Mouse (Mus musculus): Measurements from ENCODE around the gene Cenpx.

The Cenpx gene

DNA sequence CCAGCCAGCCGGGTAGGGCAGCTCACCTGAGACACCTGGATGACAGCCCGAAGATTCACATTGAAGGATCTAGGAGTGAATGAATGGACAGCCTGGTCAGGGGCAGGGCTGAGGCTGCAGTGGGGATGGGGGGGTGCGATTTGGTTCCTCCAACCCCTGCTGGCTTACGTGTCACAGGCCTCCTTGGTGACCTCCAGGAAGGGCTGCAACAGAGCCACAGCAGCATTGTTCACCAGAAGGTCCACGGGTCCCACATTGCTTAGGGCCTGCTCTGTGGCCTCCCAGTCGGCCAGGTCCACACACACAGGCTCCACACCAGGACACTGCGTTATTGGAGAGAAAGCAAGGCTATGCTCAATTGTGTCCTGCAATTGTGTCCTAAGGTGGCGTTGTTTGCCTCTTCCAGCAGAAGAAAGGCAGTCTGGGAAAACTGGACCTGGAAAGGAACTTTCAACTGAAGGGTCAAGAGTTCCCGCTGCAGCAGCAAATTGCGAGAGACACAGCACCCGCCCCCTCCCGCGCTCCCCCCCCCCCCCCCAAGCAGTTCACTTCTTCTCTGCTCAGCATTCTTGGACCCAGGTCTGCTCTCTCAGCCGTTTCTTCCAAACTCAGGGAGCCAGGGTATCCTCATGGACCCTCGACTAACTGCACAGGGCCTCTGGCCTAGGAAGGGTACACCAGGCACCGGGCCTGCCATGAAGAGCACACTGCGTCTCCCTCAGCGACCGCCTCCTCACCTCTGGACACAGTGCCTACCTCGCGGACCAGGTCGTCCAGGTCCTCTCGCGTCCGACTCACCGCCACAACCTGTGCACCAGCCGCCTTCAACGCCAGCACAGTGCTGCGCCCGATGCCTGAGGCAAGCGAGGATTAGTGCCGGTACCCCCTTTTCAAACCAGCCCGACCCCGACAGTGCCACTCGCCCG is 13.0 kb upstream of the Cenpx start:
- DNase-seq (ENCODE audit: low read depth, low spot score), result peak; percentile 36

DNA sequence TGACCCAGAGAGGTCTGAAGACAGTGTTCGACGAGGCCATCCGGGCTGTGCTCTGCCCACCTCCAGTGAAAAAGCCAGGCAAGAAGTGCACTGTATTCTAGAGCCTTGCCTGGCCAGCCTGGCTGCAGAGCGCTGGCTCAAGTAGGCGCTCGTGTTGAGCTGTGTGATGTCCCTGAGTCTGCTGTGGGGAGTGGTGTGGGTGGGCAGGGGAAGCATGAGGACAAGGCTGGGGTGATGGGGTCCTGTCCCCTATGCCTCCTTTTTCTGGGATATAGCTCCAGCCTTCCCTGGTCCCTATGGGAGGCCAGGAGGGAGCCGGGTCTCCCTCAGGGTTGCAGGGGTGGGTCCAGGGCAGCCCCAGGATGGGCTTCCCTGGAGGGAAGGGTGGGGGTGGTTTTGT is 10.0 kb upstream of the Cenpx start:
- DNase-seq (ENCODE audit: low read depth, low spot score), result no peak

DNA sequence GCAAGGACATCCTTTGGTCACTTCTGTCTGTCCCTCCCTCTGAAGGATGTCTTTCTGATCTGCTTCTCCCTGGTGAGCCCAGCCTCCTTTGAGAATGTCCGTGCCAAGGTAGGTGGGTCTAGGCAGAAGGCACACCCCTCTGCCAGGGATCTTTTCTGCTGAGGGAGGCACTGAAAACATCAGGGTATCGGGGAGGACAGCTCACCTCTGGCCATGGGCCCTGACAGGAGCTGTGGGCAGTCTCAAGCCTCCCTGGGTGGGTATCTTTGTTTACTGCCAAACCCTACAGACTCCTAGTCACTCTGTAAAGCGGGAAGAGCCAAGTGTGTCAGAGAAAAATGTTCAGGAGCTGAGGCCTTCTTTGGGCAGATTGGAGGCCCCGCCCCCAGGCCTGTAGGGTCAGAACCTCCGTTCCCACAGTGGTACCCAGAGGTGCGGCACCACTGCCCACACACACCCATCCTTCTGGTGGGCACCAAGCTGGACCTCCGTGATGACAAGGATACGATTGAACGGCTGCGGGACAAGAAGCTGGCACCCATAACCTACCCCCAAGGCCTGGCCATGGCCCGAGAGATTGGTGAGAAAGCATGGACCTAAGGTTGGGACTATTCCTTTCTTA is 9.3 kb upstream of the Cenpx start:
- DNase-seq (ENCODE audit: low read depth, low spot score), result no peak

DNA sequence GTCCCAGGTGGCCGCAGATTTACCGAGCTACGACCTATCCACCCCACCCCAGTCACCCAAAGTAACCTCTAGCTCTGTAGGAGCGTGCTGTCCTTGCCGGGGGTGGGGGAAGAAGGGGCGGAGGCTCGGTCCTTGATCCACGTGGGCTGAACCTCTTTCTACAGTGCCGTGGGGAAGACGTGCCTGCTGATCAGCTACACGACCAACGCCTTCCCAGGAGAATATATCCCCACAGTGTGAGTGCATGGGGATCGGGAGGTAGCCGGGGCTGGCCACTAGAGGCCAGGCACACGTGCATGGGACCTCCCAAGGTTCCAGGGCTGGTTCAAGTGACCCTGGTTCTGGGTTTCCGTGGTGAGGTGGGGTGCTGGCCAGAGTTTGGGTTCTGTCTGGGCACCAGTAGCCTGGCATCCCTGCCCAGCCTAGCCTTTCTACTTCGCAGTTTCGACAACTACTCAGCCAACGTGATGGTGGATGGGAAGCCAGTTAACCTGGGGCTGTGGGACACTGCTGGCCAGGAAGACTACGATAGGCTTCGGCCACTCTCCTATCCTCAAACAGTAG is 8.6 kb upstream of the Cenpx start:
- DNase-seq (ENCODE audit: low read depth, low spot score), result no peak

DNA sequence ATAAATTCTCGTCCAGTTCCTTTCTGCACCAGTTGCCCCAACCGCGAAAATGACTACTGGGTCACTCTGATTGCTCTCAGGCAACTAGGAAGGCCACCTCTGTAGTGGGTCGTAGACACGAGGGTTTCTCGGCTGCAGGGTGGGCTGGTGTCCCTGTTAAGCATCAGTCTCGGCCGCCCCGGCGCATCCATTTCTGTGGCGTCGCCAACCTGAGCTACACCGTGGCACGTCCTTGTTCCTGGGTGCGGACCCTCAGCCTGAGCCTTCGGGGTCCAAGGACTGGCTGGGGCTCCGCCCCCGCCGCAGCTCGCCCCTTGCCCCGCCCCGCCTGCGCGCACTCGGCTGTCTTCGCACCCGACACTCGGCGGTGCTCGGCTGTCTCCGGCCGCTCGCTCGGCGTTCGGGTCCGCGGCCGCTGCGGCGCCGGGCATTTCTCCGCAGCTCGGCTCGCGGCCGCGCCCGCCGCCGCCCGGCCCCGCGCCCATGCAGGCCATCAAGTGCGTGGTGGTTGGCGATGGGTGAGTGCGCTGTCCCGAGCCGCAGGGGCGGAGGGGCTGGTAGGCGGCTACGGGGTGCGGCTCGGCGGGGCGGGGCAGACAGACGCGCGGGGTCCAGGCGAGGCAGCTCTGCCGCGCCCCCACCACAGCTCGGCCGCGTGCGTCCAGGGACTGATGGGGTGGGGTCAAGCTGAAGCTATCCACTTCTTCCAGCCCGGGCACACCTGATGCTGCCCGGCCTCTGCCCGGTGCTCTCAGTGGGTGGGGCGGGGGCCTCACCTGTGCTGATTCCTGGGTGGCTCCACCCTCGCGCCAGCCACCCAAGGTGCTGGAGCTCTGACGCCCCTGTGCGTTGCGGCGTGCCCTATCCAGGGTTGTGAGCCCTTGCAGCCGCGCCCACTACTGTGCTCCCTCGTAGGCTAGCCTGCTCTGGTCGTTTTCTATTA is 7.9 kb upstream of the Cenpx start, which contains the start of gene Rac3:
Rac3 (plus strand) TSS at position 347 of the 943 bp plus-strand sequence.
- peak; percentile 79 for DNase-seq (ENCODE audit: low read depth, low spot score)

DNA sequence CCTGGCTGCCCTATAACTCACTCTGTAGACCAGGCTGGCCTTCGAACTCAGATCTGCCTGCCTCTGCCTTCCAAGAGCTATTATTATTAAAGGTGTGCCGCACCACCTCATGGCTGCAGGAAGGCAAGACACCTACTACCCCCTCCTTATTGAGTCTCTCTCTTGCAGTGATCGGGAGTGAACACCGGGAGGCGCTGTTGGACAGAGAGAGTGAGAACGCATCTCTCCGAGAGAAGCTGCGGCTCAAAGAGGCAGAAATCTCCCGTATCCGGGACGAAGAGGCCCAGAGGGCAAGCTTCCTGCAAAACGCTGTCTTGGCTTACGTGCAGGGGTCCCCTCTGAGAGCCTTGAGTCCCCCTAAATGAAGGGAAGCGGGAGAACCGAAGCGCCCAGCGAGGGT is 6.9 kb upstream of the Cenpx start:
- peak; percentile 95 for DNase-seq (ENCODE audit: low read depth, low spot score)

DNA sequence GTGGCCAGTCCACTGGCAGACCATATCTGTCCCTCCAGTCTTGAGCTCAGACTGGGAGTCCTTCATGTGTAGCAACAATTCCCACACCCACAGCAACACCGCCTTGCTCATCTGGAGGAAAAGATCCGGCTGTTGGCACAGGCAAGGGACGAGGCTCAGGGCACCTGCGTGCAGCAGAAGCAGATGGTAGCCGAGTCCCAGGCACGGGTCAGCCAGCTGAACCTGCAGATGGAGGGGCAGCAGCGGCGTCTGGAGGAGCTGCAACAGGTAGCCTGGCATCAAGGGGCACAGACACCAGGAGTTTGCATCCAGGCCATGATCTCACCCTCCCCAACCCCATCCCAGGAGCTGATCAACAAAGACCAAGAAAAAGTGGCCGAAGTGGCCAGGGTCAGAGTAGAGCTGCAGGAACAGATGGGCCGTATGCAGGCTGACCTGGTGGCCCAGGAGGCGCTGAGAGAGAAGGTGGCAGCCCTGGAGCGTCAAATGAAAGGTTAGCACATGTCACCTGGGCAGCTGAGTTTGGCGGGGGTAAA is 6.4 kb upstream of the Cenpx start:
- DNase-seq (ENCODE audit: low read depth, low spot score), result no peak

DNA sequence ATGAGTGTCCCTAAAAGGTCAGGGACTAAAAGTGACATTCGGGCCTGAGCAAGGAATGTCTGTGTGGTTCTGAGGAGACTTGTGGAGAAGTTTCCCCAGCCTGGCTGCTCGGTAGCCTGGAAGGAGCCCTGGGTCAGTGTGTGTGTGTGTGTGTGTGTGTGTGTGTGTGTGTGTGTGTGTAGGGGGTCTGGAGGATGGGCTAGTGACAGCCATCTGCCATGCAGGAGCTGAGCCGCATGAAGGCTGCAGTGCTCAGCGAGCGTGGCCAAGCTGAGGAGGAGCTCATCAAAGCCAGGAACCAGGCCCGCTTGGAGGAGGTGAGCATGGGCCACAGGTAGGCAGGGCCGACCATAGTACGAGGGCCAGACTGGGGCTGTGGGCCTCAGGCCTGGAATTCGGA is 5.7 kb upstream of the Cenpx start:
- DNase-seq (ENCODE audit: low read depth, low spot score), result no peak

DNA sequence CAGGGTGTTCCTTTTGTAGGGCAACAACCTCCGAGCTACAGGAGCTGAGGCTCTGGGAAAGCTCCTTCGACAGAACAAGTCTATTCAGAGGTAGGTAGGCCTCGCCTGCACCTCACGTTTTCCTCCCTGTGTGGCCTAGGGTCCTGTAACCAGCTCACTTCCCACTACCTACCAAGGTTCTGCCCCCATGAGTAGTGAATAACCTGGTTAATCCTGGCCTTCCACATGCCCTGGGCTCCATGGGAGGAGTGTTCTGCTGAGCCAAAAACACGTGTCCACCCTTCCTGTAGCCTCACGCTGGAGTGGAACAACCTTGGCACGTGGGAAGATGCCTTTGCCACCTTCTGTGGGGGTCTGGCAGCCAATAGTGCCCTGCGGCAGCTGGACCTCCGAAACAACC is 1.6 kb upstream of the Cenpx start:
- DNase-seq (ENCODE audit: low read depth, low spot score), result no peak

DNA sequence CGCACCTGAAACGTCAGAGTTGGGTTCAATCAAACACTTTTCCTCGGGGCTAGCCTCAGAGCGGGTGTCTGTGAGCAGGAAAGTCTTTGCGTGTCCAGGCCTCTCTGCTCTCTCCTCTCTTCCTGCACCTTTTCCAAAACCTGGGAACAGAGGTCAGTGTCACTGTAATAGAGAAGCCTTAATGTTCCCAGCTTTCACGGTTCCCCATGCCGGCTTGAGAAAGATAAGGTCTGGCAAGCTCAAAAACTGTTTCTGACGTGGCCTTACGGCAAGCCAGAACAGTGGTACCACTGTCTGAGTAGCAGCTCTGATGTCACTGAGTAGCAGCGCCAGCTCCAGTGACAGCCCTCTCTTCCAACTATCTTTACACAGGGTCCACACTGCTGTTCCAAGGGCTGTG is 1.0 kb upstream of the Cenpx start:
- no peak for DNase-seq (ENCODE audit: low read depth, low spot score)

DNA sequence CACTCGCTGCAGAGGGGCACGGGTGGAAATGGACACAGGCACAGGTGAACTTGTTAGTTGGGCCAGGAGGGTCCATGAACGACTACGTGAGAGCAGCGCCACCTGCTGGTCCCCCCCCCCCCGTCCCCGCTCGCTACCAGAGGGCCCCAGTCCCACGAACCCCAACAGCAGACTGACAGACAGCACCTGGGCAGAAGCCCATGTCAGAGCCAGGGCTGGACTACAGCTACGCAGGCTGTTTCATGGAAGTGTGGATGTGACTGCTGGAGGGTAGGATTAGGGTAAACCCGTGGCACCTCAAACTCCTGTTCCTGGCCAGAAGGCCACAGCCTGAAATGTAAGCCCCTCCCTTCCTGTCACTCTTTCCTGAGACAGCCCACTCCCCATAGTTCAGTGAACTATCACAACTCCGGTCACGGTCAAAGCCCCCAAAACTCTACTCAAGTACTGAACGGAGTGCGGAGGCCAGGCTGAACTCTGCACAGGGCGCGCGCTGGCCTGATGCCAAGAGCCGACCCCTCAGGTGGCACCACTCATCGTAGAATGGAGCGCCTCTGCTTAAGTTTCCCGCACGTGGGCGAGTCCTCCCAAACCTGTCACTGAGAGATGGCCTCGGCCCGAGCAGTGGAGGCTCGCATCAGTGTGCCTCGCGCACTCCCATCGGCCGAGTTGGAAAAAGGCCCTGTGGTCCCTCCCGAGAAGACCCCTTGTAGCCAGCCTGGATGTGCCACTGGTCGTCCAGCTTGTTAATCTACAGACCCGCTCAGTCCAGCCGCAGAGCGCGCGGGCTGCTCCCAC is 568 bp downstream of the Cenpx start:
- DNase-seq (ENCODE audit: low read depth, low spot score), result peak; percentile 71

DNA sequence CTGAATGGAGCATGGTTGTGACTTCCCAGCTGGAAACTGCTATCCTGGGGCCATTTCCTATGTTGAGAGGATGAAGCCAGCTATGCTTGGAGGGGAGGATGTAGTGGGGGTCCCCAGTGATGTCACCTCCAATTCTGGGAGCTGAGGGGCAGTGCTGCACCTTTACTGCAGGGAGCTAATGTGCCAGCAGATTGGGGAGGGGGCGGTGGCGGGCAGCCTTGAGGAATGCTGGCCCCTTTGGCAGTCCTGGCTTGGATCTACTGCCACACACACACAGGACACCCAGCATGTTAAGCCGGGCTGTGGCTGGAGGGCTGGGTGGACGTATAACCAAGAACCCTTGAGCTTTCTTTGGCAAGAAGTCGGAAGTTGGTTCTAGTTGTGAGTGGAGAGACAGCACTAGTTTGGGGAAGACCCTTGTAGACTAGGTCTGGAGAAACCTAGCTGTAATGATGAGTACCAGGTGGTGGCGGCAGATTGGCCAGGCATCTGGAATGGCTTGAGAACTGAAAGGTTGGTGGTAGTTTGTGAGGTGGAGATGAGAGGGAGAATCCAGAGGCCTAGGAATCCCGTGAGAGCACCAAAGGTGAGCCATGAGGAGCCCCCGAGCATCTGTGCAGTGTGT is 1.4 kb downstream of the Cenpx start:
- no peak for DNase-seq (ENCODE audit: low read depth, low spot score)

DNA sequence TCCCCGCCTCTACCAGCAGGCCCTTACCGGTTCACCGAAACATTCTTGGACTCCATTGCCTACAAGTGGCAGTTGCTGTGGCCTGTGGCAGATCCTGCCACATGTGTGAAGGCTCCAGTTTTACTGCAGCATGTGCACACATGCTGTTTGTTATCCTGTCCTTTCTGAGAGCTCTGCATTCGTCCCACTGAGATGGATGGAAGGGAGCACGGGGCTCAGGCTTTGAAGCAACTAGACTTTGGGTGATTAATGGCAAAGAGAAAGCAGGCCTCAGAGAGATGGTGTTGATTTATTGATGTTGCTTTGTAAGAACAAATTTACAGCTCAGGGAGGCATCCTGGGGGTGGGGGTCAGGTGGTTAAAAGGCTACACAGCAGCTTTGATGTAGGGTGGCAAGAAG is 2.9 kb downstream of the Cenpx start:
- no peak for DNase-seq (ENCODE audit: low read depth, low spot score)

DNA sequence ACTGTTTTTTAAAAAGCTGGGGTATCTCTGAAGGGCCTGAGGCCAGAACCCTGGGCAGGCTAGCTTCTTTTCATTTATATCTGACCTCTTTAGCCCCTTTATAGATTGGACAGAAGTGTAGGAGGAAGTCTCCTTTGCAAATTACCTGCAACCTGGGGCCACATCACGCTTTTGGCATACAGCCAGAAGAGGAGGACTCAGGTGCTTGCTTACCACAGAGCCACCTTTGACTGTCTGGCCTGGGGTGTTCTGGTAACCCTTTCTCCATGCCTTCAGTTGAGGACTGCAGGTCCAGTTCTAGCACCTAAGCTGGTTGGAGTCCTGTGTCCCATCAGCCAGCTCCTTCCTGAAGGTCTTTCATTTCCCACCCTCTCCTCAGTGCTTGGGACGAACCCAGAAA is 4.0 kb downstream of the Cenpx start:
- DNase-seq (ENCODE audit: low read depth, low spot score), result no peak

DNA sequence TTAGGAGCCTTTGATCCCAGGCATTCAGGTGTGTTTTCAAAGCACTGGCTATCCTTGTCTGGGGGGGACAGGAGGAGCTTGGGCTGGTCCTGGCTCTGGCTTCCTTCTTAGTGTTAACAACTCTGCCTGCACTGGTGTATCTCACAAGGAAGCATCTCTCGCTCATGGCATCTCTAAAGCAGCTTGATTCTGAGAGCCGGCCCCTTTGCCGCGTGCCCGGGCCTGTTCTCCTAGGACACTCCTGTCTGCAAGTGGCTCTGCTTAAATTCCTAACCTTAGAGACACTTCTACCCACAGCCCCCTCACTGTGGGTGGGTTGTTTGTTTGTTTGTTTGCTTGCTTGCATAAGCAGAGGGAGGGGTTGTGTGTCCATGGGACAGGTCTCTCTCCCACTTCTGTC is 5.6 kb downstream of the Cenpx start:
- peak; percentile 35 for DNase-seq (ENCODE audit: low read depth, low spot score)

DNA sequence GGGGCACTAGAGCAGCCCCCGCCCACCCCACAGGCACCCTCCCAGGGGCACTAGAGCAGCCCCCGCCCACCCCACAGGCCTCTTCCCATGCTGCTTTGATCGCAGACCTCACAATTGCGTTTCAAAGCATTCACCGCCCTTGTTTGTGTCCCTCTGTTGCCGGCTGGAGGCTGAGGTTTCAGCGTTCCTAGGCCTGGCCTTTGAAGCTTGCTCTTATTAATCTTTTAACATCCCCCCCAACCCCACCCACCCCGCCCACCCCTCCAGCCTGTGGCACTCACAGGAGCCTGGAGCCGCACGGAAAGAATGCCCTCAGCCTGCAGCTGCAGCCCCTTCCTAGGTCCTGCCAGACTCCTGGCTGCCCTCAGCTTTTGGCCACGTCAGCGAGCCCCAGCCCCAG is 6.3 kb downstream of the Cenpx start:
- DNase-seq (ENCODE audit: low read depth, low spot score), result peak; percentile 87

DNA sequence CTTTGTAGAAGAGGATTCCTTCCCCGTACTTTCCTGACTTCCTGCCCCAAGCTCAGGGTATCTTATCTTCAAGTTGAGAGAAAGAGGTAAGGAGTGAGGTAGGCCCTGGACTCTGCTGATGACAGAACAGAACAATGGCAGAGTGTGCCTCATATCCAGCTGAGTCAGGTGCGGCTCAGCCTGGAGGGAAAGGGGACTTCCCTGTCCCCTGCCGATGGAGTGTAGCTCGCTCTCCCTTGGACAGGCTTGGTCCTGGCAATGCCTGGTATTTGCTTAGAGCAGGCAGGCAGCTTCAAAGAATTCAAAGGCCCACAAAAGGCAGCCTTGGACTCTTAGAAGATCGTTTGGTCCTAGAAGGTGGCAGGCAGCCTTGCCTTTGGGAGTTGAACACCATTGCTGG is 7.4 kb downstream of the Cenpx start:
- no peak for DNase-seq (ENCODE audit: low read depth, low spot score)

DNA sequence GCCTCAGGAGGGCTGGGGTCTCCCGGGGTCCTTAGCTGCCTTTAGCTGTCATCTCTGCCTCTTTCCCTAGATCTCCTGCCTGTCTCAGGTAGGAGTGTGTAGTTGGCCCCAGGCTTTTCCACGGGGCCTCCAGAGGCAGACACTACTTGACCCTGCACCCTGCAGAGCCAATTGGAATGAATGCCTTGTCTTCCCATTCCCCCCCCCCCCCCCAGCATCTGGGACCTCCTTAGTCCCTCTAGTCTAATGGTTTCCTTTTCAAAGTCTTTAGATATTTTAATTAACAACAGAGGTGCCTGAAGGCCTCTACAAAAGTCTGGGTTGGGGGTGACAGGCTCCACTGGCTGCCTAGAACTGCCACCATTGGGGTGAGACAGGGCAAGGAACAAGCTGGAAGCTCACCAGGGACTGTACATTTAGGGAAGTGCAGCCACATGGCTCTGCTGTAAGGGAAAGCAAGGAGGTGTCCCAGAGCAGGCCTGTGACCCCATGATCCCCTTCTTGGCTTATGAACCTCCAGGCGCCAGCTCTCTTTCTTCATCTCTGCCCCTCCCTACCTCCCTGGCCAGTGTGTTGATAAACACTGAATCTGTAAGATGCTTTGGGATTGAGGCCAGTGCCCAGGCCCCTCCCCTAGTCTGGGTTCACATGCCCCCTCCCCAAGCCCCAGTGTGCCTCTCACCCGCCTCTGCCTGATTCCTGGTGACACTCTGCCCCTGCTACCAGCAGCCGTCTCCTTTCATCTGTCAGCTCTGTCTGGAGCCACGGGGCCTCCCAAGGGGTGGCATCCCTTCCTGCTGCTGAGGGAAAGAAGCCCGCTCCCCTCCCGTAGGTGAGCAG is 8.8 kb downstream of the Cenpx start:
- DNase-seq (ENCODE audit: low read depth, low spot score), result peak; percentile 75
